Mouse (Mus musculus) midbrain, postnatal 0 days (tissue): ENCODE results near the gene Rufy4. TPM values are rescaled to one million over a fixed set of nuclear protein-coding genes. Genes with fewer than 3 reads are reported as not detected.
A peak's percentile ranks its signal among the peaks of the same experiment; 100 is the strongest.

ENCODE experiments used
- ATAC-seq: fragments of 200-750 bp; cut with Nextera tagmentation; 2 replicates; pipeline ENCODE4 v1.8.0; 2017; ENCODE audit warnings: moderate number of reproducible peaks, mild to moderate bottlenecking, moderate TSS enrichment, moderate library complexity; ENCODE audit not compliant: low FRiP score
- DNase-seq: peaks from one replicate; pipeline ENCODE4 v3.0.0-alpha.2; 2015; ENCODE audit warnings: low spot score
- H3K27ac ChIP-seq: fragments of 300-500 bp; sonication (generic); 2 replicates; pipeline ENCODE4 v1.5.1; 2014; ENCODE audit warnings: low read depth, mild to moderate bottlenecking, low read length, mixed read lengths
- H3K27me3 ChIP-seq: fragments of 300-500 bp; sonication (generic); 2 replicates; pipeline ENCODE4 v1.6.1; 2014; ENCODE audit warnings: low read length, control low read depth, mixed read lengths; ENCODE audit not compliant: insufficient read depth
- H3K36me3 ChIP-seq: fragments of 300-500 bp; sonication (generic); 2 replicates; pipeline ENCODE4 v1.6.1; 2014; ENCODE audit warnings: low read length, control low read depth, mixed read lengths; ENCODE audit not compliant: insufficient read depth
- H3K4me1 ChIP-seq: fragments of 300-500 bp; sonication (generic); 2 replicates; pipeline ENCODE4 v1.6.1; 2014; ENCODE audit warnings: mild to moderate bottlenecking, control low read depth, antibody characterized with exemption, low read length, mixed read lengths; ENCODE audit not compliant: insufficient read depth
- H3K4me2 ChIP-seq: fragments of 300-500 bp; sonication (generic); 2 replicates; pipeline ENCODE4 v1.6.1; 2014; ENCODE audit warnings: low read depth, mild to moderate bottlenecking, low read length, mixed read lengths; ENCODE audit not compliant: poor library complexity, severe bottlenecking
- H3K4me3 ChIP-seq: fragments of 300-500 bp; sonication (generic); 2 replicates; pipeline ENCODE4 v1.5.1; 2014; ENCODE audit warnings: low read depth, mild to moderate bottlenecking, low read length, moderate library complexity
- H3K9ac ChIP-seq: fragments of 300-500 bp; sonication (generic); replicated peaks from 2 replicates; pipeline ENCODE4 v1.6.1; 2014; ENCODE audit warnings: mild to moderate bottlenecking, low read length, moderate library complexity, mixed read lengths; ENCODE audit not compliant: poor library complexity, severe bottlenecking
- H3K9me3 ChIP-seq: fragments of 300-500 bp; sonication (generic); 2 replicates; pipeline ENCODE4 v1.6.1; 2016; ENCODE audit warnings: low read length, control low read depth
- CTCF ChIP-seq: IDR thresholded peaks from 2 replicates; pipeline ENCODE4 v1.5.1; 2016; ENCODE audit warnings: antibody characterized with exemption, mild to moderate bottlenecking
- WGBS: fragments of 180-500 bp; shearing (Covaris S2); extraction: QIAGEN DNeasy Blood & Tissue Kit; methylation state at CpG from one replicate; pipeline ENCODE4 v1.1.7; 2014; 5-methylcytosine and 5-hydroxymethylcytosine counted together
- polyA plus RNA-seq: library from polyadenylated mRNA; unstranded; fragments of >200 nt; fragmentation: Nextera tagmentation; extraction: Ambion mirVana; gene quantifications from 2 replicates; pipeline ENCODE4 v1.2.1, GENCODE M21; 2015
- total RNA-seq: library from RNA; depleted of rRNA; stranded (reverse); fragments of >200 nt; gene quantifications from 2 replicates; pipeline ENCODE4 v1.2.3, GENCODE M21; 2014; rRNA removed

The Rufy4 gene
- total RNA-seq, result 0.33 TPM in 1 of 2 replicates, not detected in the other
- polyA plus RNA-seq, result 0.09 and 0.11 TPM in 2 replicates

- H3K4me2 ChIP-seq, result peak within 1 kb of the TSS; percentile 81
- TF ChIP-seq CTCF, result peak; percentile 88
- ATAC-seq, result peak; percentile 48
These were observed at the start of gene Rufy4 for GRCm38 (mm10) chr1:74124991-74125552. Gene Rufy4, plus strand, starts transcription at chr1:74125541.

GRCm38 (mm10) chr1:74076230-74076629 is 49.1 kb upstream of the Rufy4 start:
- WGBS, result 77% methylated on average over 4 of the region's 4 CpGs
- H3K4me3 ChIP-seq, result no peak overlapping the region
- DNase-seq (no peak), ATAC-seq (no peak)
- H3K4me2 ChIP-seq, result no peak overlapping the region
- H3K27ac ChIP-seq, result no peak overlapping the region
- no peaks in the 10 kb centered on the region; the same call in 1 of the 2 replicates for H3K27me3 ChIP-seq
- H3K36me3 ChIP-seq, result no peaks in the 10 kb centered on the region
- H3K4me1 ChIP-seq, result no peaks in the 10 kb centered on the region
- H3K9ac ChIP-seq, result no peak overlapping the region
- TF ChIP-seq CTCF, result no peak
- H3K9me3 ChIP-seq, result no peaks in the 10 kb centered on the region

More at GRCm38 (mm10) chr1:74124991-74125552, at the start of gene Rufy4:
- Histone ChIP-seq H3K27ac (no peak within 1 kb of the TSS), H3K36me3 (no peaks in the 10 kb centered on the region), H3K27me3 (peaks cover 24% of the 10 kb centered on the region), H3K9ac (peak within 1 kb of the TSS; percentile 50; the same call in 1 of the 2 replicates), H3K4me3 (peak within 1 kb of the TSS; percentile 42), H3K9me3 (no peaks in the 10 kb centered on the region), H3K4me1 (no peaks in the 10 kb centered on the region)
- peak; percentile 87 for DNase-seq
- WGBS, result under 1% methylated on average over 12 of the region's 12 CpGs

- peak; percentile 77 for TF ChIP-seq CTCF
- H3K4me2 ChIP-seq, result no peak overlapping the region
- H3K4me3 ChIP-seq, result no peak overlapping the region
- no peaks in the 10 kb centered on the region; the same call in 1 of the 2 replicates for H3K27me3 ChIP-seq
- H3K9me3 ChIP-seq, result no peaks in the 10 kb centered on the region
- H3K4me1 ChIP-seq, result no peaks in the 10 kb centered on the region
- no peak for ATAC-seq
- peak; percentile 56 for DNase-seq
- no peaks in the 10 kb centered on the region for H3K36me3 ChIP-seq
- WGBS, result 14% methylated on average over 2 of the region's 2 CpGs
- no peak overlapping the region for H3K9ac ChIP-seq
- H3K27ac ChIP-seq, result no peak overlapping the region
These were observed 48.0 kb upstream of the Rufy4 start for GRCm38 (mm10) chr1:74077353-74077752.

- no peak overlapping the region for H3K9ac ChIP-seq
These were observed 43.8 kb upstream of the Rufy4 start for GRCm38 (mm10) chr1:74081573-74081989.

GRCm38 (mm10) chr1:74082841-74083463 is 42.4 kb upstream of the Rufy4 start:
- H3K36me3 ChIP-seq, result no peaks in the 10 kb centered on the region
- no peak overlapping the region for H3K27ac ChIP-seq
- no peak overlapping the region for H3K9ac ChIP-seq
- peak; percentile 73 for TF ChIP-seq CTCF
- no peaks in the 10 kb centered on the region; the same call in 1 of the 2 replicates for H3K27me3 ChIP-seq
- no peaks in the 10 kb centered on the region for H3K9me3 ChIP-seq
- H3K4me2 ChIP-seq, result no peak overlapping the region
- H3K4me3 ChIP-seq, result no peak overlapping the region
- ATAC-seq (no peak), DNase-seq (peak; percentile 67)
- 17% methylated on average over 6 of the region's 6 CpGs for WGBS
- no peaks in the 10 kb centered on the region for H3K4me1 ChIP-seq

More at GRCm38 (mm10) chr1:74081573-74081989, 43.8 kb upstream of the Rufy4 start:
- no peaks in the 10 kb centered on the region for H3K4me1 ChIP-seq
- TF ChIP-seq CTCF, result no peak
- no peaks in the 10 kb centered on the region for H3K9me3 ChIP-seq
- no peak overlapping the region for H3K4me3 ChIP-seq
- WGBS, result 59% methylated on average over 2 of the region's 2 CpGs
- ATAC-seq (no peak), DNase-seq (no peak)
- no peak overlapping the region for H3K27ac ChIP-seq
- no peaks in the 10 kb centered on the region for H3K36me3 ChIP-seq
- H3K4me2 ChIP-seq, result no peak overlapping the region
- no peaks in the 10 kb centered on the region; the same call in 1 of the 2 replicates for H3K27me3 ChIP-seq

GRCm38 (mm10) chr1:74084065-74084705 is 41.2 kb upstream of the Rufy4 start:
- H3K9ac ChIP-seq, result no peak overlapping the region
- 63% methylated on average over 6 of the region's 6 CpGs for WGBS
- ATAC-seq (peak; percentile 27; the same call in 1 of the 2 replicates), DNase-seq (peak; percentile 21)
- H3K9me3 ChIP-seq, result no peaks in the 10 kb centered on the region
- no peaks in the 10 kb centered on the region for H3K36me3 ChIP-seq
- no peak overlapping the region for H3K27ac ChIP-seq
- H3K4me1 ChIP-seq, result no peaks in the 10 kb centered on the region
- TF ChIP-seq CTCF, result no peak
- H3K4me2 ChIP-seq, result no peak overlapping the region
- no peak overlapping the region for H3K4me3 ChIP-seq
- no peaks in the 10 kb centered on the region for H3K27me3 ChIP-seq
